Mouse (Mus musculus) heart, embryonic 14.5 days (tissue): Measurements from ENCODE around the gene Rsl1d1. TPM values are rescaled to one million over a fixed set of nuclear protein-coding genes. Genes with fewer than 3 reads are reported as not detected.
A peak's percentile ranks its signal among the peaks of the same experiment; 100 is the strongest.

Source experiments
- ATAC-seq: fragments of 200-750 bp; cut with Nextera tagmentation; 2 replicates; pipeline ENCODE4 v1.8.0; 2017; ENCODE audit warnings: low read depth, moderate TSS enrichment; ENCODE audit not compliant: insufficient number of reproducible peaks, insufficient read depth, low FRiP score
- H3K27ac ChIP-seq, 2 experiments: fragments of 200-500 bp in 1 of 2; fragments of 300-500 bp in 1 of 2; sonication (generic) in 1 of 2; replicated peaks in 1 of 2; 2 replicates each; pipeline ENCODE4 v1.5.1; 2012 to 2014; ENCODE audit warnings: low read depth in 2 of 2, low read length in 2 of 2, control low read depth in 1 of 2, mild to moderate bottlenecking in 1 of 2, mixed read lengths in 1 of 2; ENCODE audit not compliant: control insufficient read depth in 1 of 2, insufficient read depth in 1 of 2
- H3K27me3 ChIP-seq: fragments of 300-500 bp; sonication (generic); 2 replicates; pipeline ENCODE4 v1.6.1; 2014; ENCODE audit warnings: mild to moderate bottlenecking, low read length, control low read depth; ENCODE audit not compliant: control insufficient read depth, insufficient read depth
- H3K36me3 ChIP-seq: fragments of 300-500 bp; sonication (generic); 2 replicates; pipeline ENCODE4 v1.6.1; 2014; ENCODE audit warnings: mild to moderate bottlenecking, control low read depth, low read length, mixed read lengths; ENCODE audit not compliant: control insufficient read depth, insufficient read depth
- H3K4me1 ChIP-seq, 2 experiments: fragments of 200-500 bp in 1 of 2; fragments of 300-500 bp in 1 of 2; sonication (generic) in 1 of 2; 2 replicates each; pipeline ENCODE4 v1.6.1; 2012 to 2014; ENCODE audit warnings: low read length in 2 of 2, control low read depth in 1 of 2, mixed read lengths in 1 of 2; ENCODE audit not compliant: control insufficient read depth in 2 of 2, insufficient read depth in 2 of 2
- H3K4me2 ChIP-seq: fragments of 300-500 bp; sonication (generic); 2 replicates; pipeline ENCODE4 v1.6.1; 2014; ENCODE audit warnings: mild to moderate bottlenecking, low read length
- H3K4me3 ChIP-seq, 2 experiments: fragments of 200-500 bp in 1 of 2; fragments of 300-500 bp in 1 of 2; sonication (generic) in 1 of 2; 2 replicates each; pipeline ENCODE4 v1.5.1; 2012 to 2014; ENCODE audit warnings: low read length in 2 of 2, mild to moderate bottlenecking in 2 of 2, control low read depth in 1 of 2, low read depth in 1 of 2, moderate library complexity in 1 of 2; ENCODE audit not compliant: control insufficient read depth in 1 of 2, insufficient read depth in 1 of 2
- H3K9ac ChIP-seq: fragments of 300-500 bp; sonication (generic); 2 replicates; pipeline ENCODE4 v1.6.1; 2014; ENCODE audit warnings: mild to moderate bottlenecking, low read length
- H3K9me3 ChIP-seq: fragments of 300-500 bp; sonication (generic); 2 replicates; pipeline ENCODE4 v1.6.1; 2016; ENCODE audit warnings: low read length, control low read depth; ENCODE audit not compliant: control insufficient read depth
- WGBS: fragments of 180-500 bp; shearing (Covaris S2); extraction: QIAGEN DNeasy Blood & Tissue Kit; methylation state at CpG from one replicate; pipeline ENCODE4 v1.1.7; 2014; 5-methylcytosine and 5-hydroxymethylcytosine counted together
- polyA plus RNA-seq: library from polyadenylated mRNA; unstranded; fragments of >200 nt; fragmentation: Nextera tagmentation; extraction: Ambion mirVana; gene quantifications from 2 replicates; pipeline ENCODE4 v1.2.1, GENCODE M21; 2014

The Rsl1d1 gene
- polyA plus RNA-seq, 1 experiment from 2014 or later = 119 TPM

DNA sequence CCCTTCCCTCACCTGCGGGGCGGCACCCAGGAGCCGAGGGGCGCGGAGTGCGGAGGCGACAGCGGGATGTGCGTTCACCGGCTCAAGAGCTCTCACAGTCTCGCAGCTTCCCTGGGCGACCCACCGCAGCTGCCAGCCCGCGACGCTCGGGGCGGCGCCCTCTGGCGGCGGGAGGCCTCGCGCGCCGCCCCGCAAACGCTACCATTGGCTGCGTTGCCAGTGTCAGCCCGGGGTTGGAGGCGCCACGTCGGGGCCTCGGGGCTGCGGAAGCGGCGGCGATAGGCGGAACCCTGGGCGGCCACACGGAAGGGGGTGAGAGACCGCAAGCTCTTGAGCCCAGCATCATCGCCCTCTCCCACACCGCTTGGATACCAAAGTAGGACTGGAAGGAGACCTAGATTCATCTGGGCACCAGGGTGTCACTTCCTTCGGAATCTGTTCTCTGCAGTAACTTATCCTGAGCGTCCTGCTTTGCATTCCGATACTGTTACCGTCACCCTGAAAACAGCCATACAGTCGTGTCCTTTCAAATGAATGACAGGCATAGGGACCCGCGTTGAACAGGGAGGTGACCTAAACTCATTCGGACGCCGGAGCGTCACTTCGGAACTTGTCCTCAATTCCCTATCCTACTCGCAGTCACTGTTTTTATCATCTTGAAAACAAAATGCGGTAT lies 26.8 kb downstream of the Rsl1d1 start, which contains the start of gene Zc3h7a:
TSS of gene Zc3h7a (minus strand) at position 186 of the 676 bp plus-strand sequence.
- Histone ChIP-seq H3K27ac (peak within 1 kb of the TSS; percentile 82 to 90), H3K9ac (peak within 1 kb of the TSS; percentile 93), H3K4me3 (peak within 1 kb of the TSS; percentile 86 to 93), H3K36me3 (no peaks in the 10 kb centered on the region), H3K4me1 (peaks cover 0 to 16% of the 10 kb centered on the region in 2 experiments; a peak in 3 of 4 replicates), H3K27me3 (no peaks in the 10 kb centered on the region), H3K9me3 (peaks cover 3% of the 10 kb centered on the region; the same call in 1 of the 2 replicates), H3K4me2 (peak within 1 kb of the TSS; percentile 68)
- WGBS = under 1% methylated on average over 57 of the region's 57 CpGs
- ATAC-seq = peak; percentile 88

DNA sequence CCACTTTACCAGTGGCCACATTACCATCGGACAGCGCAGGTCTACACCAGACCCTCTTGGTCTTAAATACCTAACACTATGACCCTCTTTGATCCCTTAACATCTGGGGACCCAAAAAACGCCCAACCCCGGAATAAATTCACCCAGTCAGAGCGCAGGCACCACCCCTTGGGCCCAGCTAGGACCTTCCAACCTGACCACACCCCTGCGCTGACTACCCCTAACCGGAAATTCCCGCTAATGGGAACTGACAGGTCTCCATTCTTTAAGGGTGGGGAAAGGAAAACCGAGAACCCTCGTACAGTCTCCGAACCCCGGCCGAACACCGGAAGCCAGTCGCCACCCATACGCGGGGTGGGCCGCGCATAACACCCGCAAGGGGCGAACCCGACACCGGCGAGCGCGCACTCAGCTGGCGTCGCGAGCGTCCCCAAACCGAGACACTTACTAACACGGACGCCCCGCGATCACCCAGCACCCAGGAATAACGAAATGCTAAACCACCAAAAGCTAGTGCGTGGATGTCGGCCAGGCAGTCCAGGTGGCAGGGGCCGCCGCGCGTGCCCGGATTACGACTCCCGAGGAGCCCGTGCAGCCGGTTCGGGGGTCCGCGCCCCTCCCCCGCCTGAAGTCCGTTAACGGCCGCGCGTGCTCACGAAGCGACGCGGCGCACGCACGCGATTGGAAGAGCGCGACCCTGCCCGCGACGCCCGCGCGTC lies 27.5 kb downstream of the Rsl1d1 start:
- Histone ChIP-seq H3K36me3 (no peaks in the 10 kb centered on the region), H3K27me3 (no peaks in the 10 kb centered on the region), H3K9ac (peak overlapping the region; percentile 93), H3K4me3 (peak overlapping the region; percentile 86 to 93), H3K4me1 (peaks cover 0 to 16% of the 10 kb centered on the region in 2 experiments; a peak in 3 of 4 replicates), H3K4me2 (peak overlapping the region; percentile 68), H3K9me3 (peaks cover 3% of the 10 kb centered on the region; the same call in 1 of the 2 replicates), H3K27ac (peak overlapping the region; percentile 82 to 90)
- peak; percentile 69 for ATAC-seq
- WGBS = 1% methylated on average over 72 of the region's 72 CpGs

DNA sequence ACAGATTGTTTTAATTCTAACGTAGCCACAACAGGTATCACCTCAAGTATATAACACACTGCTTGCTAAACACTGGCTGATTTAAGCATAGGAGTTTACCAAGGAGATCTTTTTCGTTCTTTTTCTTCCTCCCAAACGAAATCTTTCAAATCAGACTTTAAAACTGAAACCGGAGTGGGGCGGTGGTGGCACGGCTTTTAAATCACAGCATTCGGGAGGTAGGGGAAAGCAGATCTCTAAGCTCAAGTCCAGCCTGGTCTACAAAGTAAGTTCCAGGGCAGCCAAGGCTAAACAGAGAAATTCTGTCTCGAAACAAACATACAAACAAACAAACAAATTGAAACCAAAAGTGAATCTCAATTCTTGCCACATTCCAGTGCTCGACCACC lies 28.0 kb downstream of the Rsl1d1 start:
- WGBS = 7% methylated on average over 9 of the region's 9 CpGs
- peaks cover 0 to 16% of the 10 kb centered on the region in 2 experiments; a peak in 3 of 4 replicates for H3K4me1 ChIP-seq
- peak overlapping the region; percentile 82 to 90 for H3K27ac ChIP-seq
- no peaks in the 10 kb centered on the region for H3K36me3 ChIP-seq
- H3K4me2 ChIP-seq = peak overlapping the region; percentile 68
- peak overlapping the region; percentile 86 to 93 for H3K4me3 ChIP-seq
- no peak for ATAC-seq
- peak overlapping the region; percentile 93 for H3K9ac ChIP-seq
- no peaks in the 10 kb centered on the region for H3K27me3 ChIP-seq
- H3K9me3 ChIP-seq = peaks cover 3% of the 10 kb centered on the region; the same call in 1 of the 2 replicates

DNA sequence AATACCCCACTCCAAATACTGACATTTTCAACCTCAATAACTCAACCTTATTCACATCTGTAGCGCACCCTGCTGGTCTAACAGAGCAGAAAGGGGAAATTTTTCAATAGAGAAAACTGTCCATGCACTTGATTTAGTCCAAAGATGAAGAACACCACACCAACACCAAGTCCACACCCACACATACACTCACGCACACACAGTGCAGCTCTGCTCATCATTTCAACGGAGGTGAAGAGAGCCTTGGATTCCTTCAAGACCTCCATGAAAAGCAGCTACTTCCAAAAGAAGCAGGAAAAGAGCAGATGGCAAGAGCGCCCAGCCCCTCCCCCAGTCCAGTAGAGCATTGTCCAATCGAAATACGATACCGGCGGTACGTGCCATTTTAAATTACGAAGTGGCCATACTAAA lies 28.5 kb downstream of the Rsl1d1 start:
- 13% methylated on average over 10 of the region's 10 CpGs for WGBS
- H3K4me2 ChIP-seq = peak overlapping the region; percentile 68
- peaks cover 3% of the 10 kb centered on the region; the same call in 1 of the 2 replicates for H3K9me3 ChIP-seq
- no peaks in the 10 kb centered on the region for H3K27me3 ChIP-seq
- ATAC-seq = no peak
- H3K36me3 ChIP-seq = no peaks in the 10 kb centered on the region
- H3K27ac ChIP-seq = peak overlapping the region in 1 of 2 experiments; percentile 90; a peak in 2 of 4 replicates
- peak overlapping the region; percentile 93; the same call in 1 of the 2 replicates for H3K9ac ChIP-seq
- peak overlapping the region; percentile 86 to 93 for H3K4me3 ChIP-seq
- H3K4me1 ChIP-seq = peaks cover 0 to 16% of the 10 kb centered on the region in 2 experiments; a peak in 3 of 4 replicates

DNA sequence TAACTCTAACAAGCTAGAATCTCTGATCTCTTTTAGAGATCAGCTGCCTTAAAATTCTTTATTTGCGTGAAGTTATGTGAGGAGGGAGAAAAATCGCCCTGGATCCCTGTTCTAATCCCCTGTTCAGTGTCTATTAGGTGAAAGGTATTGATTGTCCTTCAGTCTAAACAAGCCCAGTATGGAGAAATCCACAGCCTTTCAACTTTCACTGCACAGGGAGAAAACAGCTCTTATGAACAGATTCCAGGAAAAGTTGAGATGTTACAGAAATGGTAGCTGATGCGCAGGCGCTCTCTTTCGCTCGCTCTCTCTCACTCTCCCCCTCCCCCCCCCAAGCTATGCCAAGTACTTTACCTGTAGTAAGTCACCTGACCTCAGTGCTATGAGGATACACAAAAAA lies 31.5 kb downstream of the Rsl1d1 start:
- Histone ChIP-seq H3K27ac (no peak overlapping the region), H3K4me3 (no peak overlapping the region), H3K4me1 (peaks cover 0 to 14% of the 10 kb centered on the region in 2 experiments; a peak in 3 of 4 replicates), H3K9me3 (no peaks in the 10 kb centered on the region), H3K27me3 (no peaks in the 10 kb centered on the region), H3K4me2 (no peak overlapping the region), H3K9ac (no peak overlapping the region), H3K36me3 (no peaks in the 10 kb centered on the region)
- WGBS = 87% methylated on average over 6 of the region's 6 CpGs
- no peak for ATAC-seq

DNA sequence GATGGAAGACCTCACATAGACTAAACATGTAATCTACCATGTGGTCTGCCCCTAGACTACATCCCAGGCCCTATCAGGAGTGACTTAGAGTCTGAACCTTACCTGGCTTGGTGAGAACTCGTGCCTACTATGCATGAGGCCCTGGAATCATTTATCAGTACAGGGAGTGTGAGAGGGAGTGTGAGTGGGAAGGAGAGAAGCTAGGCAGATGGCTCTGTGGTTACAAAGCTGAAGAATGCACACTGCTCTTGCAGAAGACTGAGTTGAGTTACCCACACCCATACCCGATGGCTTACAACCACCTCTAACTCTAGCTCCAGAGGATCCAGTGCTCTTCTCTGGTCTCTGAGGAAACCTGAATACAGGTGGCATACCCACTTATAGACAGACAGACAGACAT lies 36.7 kb downstream of the Rsl1d1 start:
- H3K27ac ChIP-seq = no peak overlapping the region
- peaks cover 29% of the 10 kb centered on the region for H3K36me3 ChIP-seq
- WGBS = 69% methylated on average over 2 of the region's 2 CpGs
- no peak for ATAC-seq
- H3K9ac ChIP-seq = no peak overlapping the region
- H3K4me2 ChIP-seq = no peak overlapping the region
- no peaks in the 10 kb centered on the region for H3K9me3 ChIP-seq
- H3K4me1 ChIP-seq = 0 out of 4 replicates have a peak, but pooled peaks cover 0 to 3% of the 10 kb centered on the region in 2 experiments
- no peak overlapping the region for H3K4me3 ChIP-seq
- H3K27me3 ChIP-seq = no peaks in the 10 kb centered on the region

DNA sequence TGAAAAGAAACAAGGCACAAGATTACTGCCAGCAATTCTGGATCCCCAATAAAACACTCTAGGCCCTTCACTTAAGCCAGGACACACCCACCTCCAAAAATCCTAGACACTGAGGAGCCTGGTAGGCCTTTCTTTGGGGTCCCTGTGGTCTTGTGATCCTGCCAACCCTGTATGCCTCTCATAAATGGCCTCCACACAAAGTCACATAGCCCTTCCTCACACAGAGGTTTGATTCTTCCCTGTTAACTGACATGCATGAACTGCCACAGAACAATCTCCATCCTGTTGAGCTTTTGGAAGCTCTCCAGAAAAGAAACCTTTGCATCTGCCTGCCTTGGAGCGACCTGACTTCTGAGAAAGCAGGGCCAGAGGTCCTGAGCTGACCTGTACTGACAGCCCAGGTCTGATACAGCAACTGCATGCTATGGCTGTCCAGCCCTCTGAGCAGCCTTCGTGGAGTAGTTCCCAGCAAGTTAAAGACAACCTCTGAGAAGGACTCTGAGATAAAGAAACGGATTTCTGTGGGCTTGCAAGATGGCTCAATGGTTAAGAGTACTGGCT lies 38.4 kb downstream of the Rsl1d1 start:
- no peak for ATAC-seq
- H3K36me3 ChIP-seq = peaks cover 41% of the 10 kb centered on the region
- no peak overlapping the region for H3K4me2 ChIP-seq
- 58% methylated on average over 3 of the region's 3 CpGs for WGBS
- no peak overlapping the region for H3K9ac ChIP-seq
- H3K4me1 ChIP-seq = 0 out of 4 replicates have a peak, but pooled peaks cover 0 to 3% of the 10 kb centered on the region in 2 experiments
- no peaks in the 10 kb centered on the region for H3K9me3 ChIP-seq
- H3K27me3 ChIP-seq = no peaks in the 10 kb centered on the region
- H3K4me3 ChIP-seq = no peak overlapping the region
- H3K27ac ChIP-seq = no peak overlapping the region
